Mouse (Mus musculus) neural tube, embryonic 10.5 days (tissue): ENCODE measurements at regions not wholly inside any gene's neighbourhood (a gene's known extent, or its start where the extent isn't known, plus 50 kb on each side); places are given as distances from the start of the nearest gene placed in this dataset.
A peak's percentile ranks its signal among the peaks of the same experiment; 100 is the strongest.
"Not testable (repeated sequence)": the region's sequence is repeated elsewhere in the genome, so short reads cannot be mapped to it uniquely, and the experiment has no call there.

Source experiments
- DNase-seq: peaks from one replicate; pipeline ENCODE4 v3.0.0-alpha.2; 2017; ENCODE audit warnings: low spot score; ENCODE audit errors: extremely low spot score

GRCm38 (mm10) chr17:66206074-66206473 is 82.8 kb downstream of the Ddx11 start:
- DNase-seq, result no peak

GRCm38 (mm10) chr17:66207653-66208497 is 84.6 kb downstream of the Ddx11 start:
- DNase-seq, result not testable (repeated sequence)

- not testable (repeated sequence) for DNase-seq
Measured at GRCm38 (mm10) chr17:66208803-66209515, 85.6 kb downstream of the Ddx11 start.

GRCm38 (mm10) chr17:66211561-66211960 is 88.2 kb downstream of the Ddx11 start:
- DNase-seq, result no peak

- DNase-seq, result no peak
Measured at GRCm38 (mm10) chr17:66212616-66213015, 89.3 kb downstream of the Ddx11 start.

- DNase-seq, result no peak
Measured at GRCm38 (mm10) chr17:66218321-66218720, 95.0 kb downstream of the Ddx11 start.

- no peak for DNase-seq
Measured at GRCm38 (mm10) chr17:66219669-66220435, 96.5 kb downstream of the Ddx11 start.

- peak; percentile 66 for DNase-seq
Measured at GRCm38 (mm10) chr17:66221256-66221655, 97.9 kb downstream of the Ddx11 start.

GRCm38 (mm10) chr17:66223711-66224110 is 100.4 kb downstream of the Ddx11 start:
- no peak for DNase-seq

GRCm38 (mm10) chr17:66224241-66224640 is 100.9 kb downstream of the Ddx11 start:
- no peak for DNase-seq

- no peak for DNase-seq
Measured at GRCm38 (mm10) chr17:66232391-66232790, 109.1 kb downstream of the Ddx11 start.

GRCm38 (mm10) chr17:66232891-66233421 is 109.6 kb downstream of the Ddx11 start:
- no peak for DNase-seq

GRCm38 (mm10) chr17:66233451-66233951 is 110.2 kb downstream of the Ddx11 start:
- peak; percentile 23 for DNase-seq

GRCm38 (mm10) chr17:66234432-66234831 is 111.1 kb downstream of the Ddx11 start:
- DNase-seq, result no peak

- DNase-seq, result peak; percentile 92
Measured at GRCm38 (mm10) chr17:66235096-66235805, 111.9 kb downstream of the Ddx11 start.

- DNase-seq, result no peak
Measured at GRCm38 (mm10) chr17:66235806-66236335, 112.6 kb downstream of the Ddx11 start.

- DNase-seq, result peak; percentile 52
Measured at GRCm38 (mm10) chr17:66241868-66242622, 118.7 kb downstream of the Ddx11 start.

- no peak for DNase-seq
Measured at GRCm38 (mm10) chr17:66244183-66244582, 120.9 kb downstream of the Ddx11 start.

GRCm38 (mm10) chr17:66246031-66246534 is 122.8 kb downstream of the Ddx11 start:
- DNase-seq, result no peak
